Mouse (Mus musculus) MEL (cell line): ENCODE results near the gene Naglu.

Experiments
- BHLHE40 ChIP-seq: IDR thresholded peaks from 2 replicates; pipeline ENCODE4 v1.6.1; 2012; ENCODE audit warnings: low read depth, mild to moderate bottlenecking, inconsistent platforms, low read length, improper control_type of control experiment, borderline replicate concordance
- CTCF ChIP-seq, 3 experiments: IDR thresholded peaks in 2 of 3; conservative IDR thresholded peaks in 1 of 3; 2 replicates each; pipeline ENCODE4 v1.5.1; 2011 to 2012; ENCODE audit warnings: low read length in 3 of 3, low read depth in 2 of 3, mild to moderate bottlenecking in 2 of 3, improper control_type of control experiment in 1 of 3, inconsistent platforms in 1 of 3, mixed read lengths in 1 of 3, moderate library complexity in 1 of 3; ENCODE audit not compliant: control insufficient read depth in 1 of 3, insufficient read depth in 1 of 3, poor library complexity in 1 of 3, severe bottlenecking in 1 of 3
- ETS1 ChIP-seq: IDR thresholded peaks from 2 replicates; pipeline ENCODE4 v1.6.1; 2012; ENCODE audit warnings: low read depth, mild to moderate bottlenecking, inconsistent platforms, low read length, improper control_type of control experiment, moderate library complexity
- MAFK ChIP-seq: IDR thresholded peaks from 2 replicates; pipeline ENCODE4 v1.6.1; 2011; ENCODE audit warnings: low read depth, mild to moderate bottlenecking, low read length, improper control_type of control experiment, borderline replicate concordance
- POLR2AphosphoS2 ChIP-seq: IDR thresholded peaks from 2 replicates; pipeline ENCODE4 v1.6.1; 2011; ENCODE audit warnings: low read length, improper control_type of control experiment
- POLR2AphosphoS5 ChIP-seq: IDR thresholded peaks from 2 replicates; pipeline ENCODE4 v1.6.1; 2012; ENCODE audit warnings: low read depth, borderline replicate concordance, mild to moderate bottlenecking, inconsistent platforms, low read length, moderate library complexity, mixed read lengths
- TAL1 ChIP-seq: IDR thresholded peaks from 2 replicates; pipeline ENCODE4 v1.6.1; 2012; ENCODE audit warnings: mild to moderate bottlenecking, inconsistent platforms, low read length, moderate library complexity, mixed read lengths
- USF1 ChIP-seq: IDR thresholded peaks from 2 replicates; pipeline ENCODE4 v1.6.1; 2014; ENCODE audit warnings: low read depth, mild to moderate bottlenecking, inconsistent platforms, low read length, improper control_type of control experiment, moderate library complexity
- ZC3H11A ChIP-seq: IDR thresholded peaks from 2 replicates; pipeline ENCODE4 v1.6.1; 2012; ENCODE audit warnings: low read depth, mild to moderate bottlenecking, inconsistent platforms, low read length, improper control_type of control experiment

- TF ChIP-seq ETS1 = no peak
- TF ChIP-seq BHLHE40 = no peak
- no peak for TF ChIP-seq USF1
- no peak for TF ChIP-seq TAL1
- no peak for TF ChIP-seq CTCF (IDR thresholded peaks at IDR 0.05 in 2 of 3, conservative IDR thresholded peaks at IDR 0.05 in 1 of 3; ENCODE audit: control insufficient read depth in 1 of 3, insufficient read depth in 1 of 3, low read depth in 2 of 3, low read length in 3 of 3, poor library complexity in 1 of 3, severe bottlenecking in 1 of 3)
- no peak for TF ChIP-seq POLR2AphosphoS5
- no peak for TF ChIP-seq MAFK
- TF ChIP-seq POLR2AphosphoS2 = no peak
- no peak for TF ChIP-seq ZC3H11A
Measured at GRCm38 (mm10) chr11:101064462-101064861, 5.3 kb upstream of the Naglu start.
